Comparison of ENCODE assay signal across 8 mouse cellular contexts in the genomic region with DNA sequence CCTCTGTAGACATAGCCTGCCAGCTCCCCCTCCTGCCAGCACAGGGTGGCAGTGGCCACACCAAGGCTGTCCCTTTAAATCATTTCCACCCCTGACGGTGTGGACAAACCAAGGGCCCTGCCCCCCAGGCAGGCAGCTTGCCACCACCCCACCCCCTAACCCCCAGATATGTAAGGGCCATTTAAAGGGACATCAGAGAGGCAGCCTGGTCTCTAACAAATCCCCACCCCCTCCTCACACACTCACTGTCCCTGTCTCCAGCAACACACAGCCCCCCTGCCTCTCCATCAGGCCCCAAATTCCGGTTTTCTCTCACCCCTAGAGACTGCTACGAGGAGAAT. TPM values are rescaled to one million over a fixed set of nuclear protein-coding genes. Genes with fewer than 3 reads are reported as not detected.
DNase-seq lines count a peak whose midpoint lies in the region; ATAC-seq and TF ChIP-seq lines count a peak whose summit lies in the region.

No protein-coding gene starts in this region.

- 6% methylated on average over 3 of the region's 3 CpGs for WGBS in heart, adult 2 months
- WGBS in lung, embryonic 15.5 days: 2% methylated on average over 3 of the region's 3 CpGs
- 1% methylated on average over 3 of the region's 3 CpGs for WGBS in stomach, embryonic 14.5 days

- H3K4me3 ChIP-seq in cortical plate, adult 2 months (ENCODE audit: insufficient read depth, low read length): peak overlapping the region; percentile 68
- H3K4me3 ChIP-seq in heart, adult 2 months: peak overlapping the region; percentile 46
- peak overlapping the region; percentile 62 for H3K4me3 ChIP-seq in lung, embryonic 15.5 days
- peak overlapping the region; percentile 82 for H3K4me3 ChIP-seq in stomach, embryonic 14.5 days (ENCODE audit: low read depth, low read length)

- 0 out of 2 replicates have a peak, but pooled peaks have one; percentile 0 for ATAC-seq in lung, embryonic 15.5 days (ENCODE audit: borderline replicate concordance, extremely low read depth, low FRiP score, low TSS enrichment)
- 0 out of 2 replicates have a peak, but pooled peaks have one; percentile 1 for ATAC-seq in stomach, embryonic 14.5 days (ENCODE audit: insufficient number of reproducible peaks, insufficient read depth, low FRiP score, low read depth)
- no peak for ATAC-seq in granulocyte monocyte progenitor cell, adult 5-6 weeks (replicated peaks; ENCODE audit: poor library complexity, severe bottlenecking)

- no peaks in the 10 kb centered on the region for H3K27me3 ChIP-seq in heart, adult 2 months (ENCODE audit: control insufficient read depth, insufficient read depth, low read length)
- no peaks in the 10 kb centered on the region for H3K27me3 ChIP-seq in lung, embryonic 15.5 days
- no peaks in the 10 kb centered on the region for H3K27me3 ChIP-seq in stomach, embryonic 14.5 days (ENCODE audit: control insufficient read depth, insufficient read depth, low read length)

- intact Hi-C loops in heart, adult 2 months (cut with DNase I): loop anchor here (5.0 to 10.0 kb wide), 2 partner anchors 162 to 580 kb away; partner anchors contain the start of genes Gabarap and Phf23

- peak; percentile 62 for DNase-seq in urinary bladder, postnatal 14 days (ENCODE audit: low spot score)
- no peak for DNase-seq in urinary bladder, adult 2 months (ENCODE audit: low spot score)
- DNase-seq in heart, adult 2 months: peak; percentile 67 to 77
- DNase-seq in kidney, adult 18-20 months: peak; percentile 65

- H3K4me2 ChIP-seq in lung, embryonic 15.5 days: peak overlapping the region; percentile 72
- H3K4me2 ChIP-seq in stomach, embryonic 14.5 days (replicated peaks; ENCODE audit: low read depth, low read length): peak overlapping the region; percentile 99

- TF ChIP-seq CTCF in cortical plate, adult 2 months (IDR thresholded peaks at IDR 0.05; ENCODE audit: extremely low read depth, insufficient read depth, low read length): no peak
- peak; percentile 41 for TF ChIP-seq CTCF in heart, adult 2 months (IDR thresholded peaks at IDR 0.05)

- H3K79me2 ChIP-seq in heart, adult 2 months (replicated peaks; ENCODE audit: control insufficient read depth, insufficient read depth, low read length): no peaks in the 10 kb centered on the region

- H3K9ac ChIP-seq in heart, adult 2 months (ENCODE audit: low read depth, low read length): peak overlapping the region; percentile 72
- peak overlapping the region; percentile 81 for H3K9ac ChIP-seq in lung, embryonic 15.5 days
- H3K9ac ChIP-seq in stomach, embryonic 14.5 days (replicated peaks; ENCODE audit: low read depth, low read length): peak overlapping the region; percentile 90

- peak overlapping the region; percentile 49 for H3K27ac ChIP-seq in cortical plate, adult 2 months (ENCODE audit: insufficient read depth, low read length)
- H3K27ac ChIP-seq in heart, adult 2 months: peak overlapping the region; percentile 78
- H3K27ac ChIP-seq in lung, embryonic 15.5 days: peak overlapping the region; percentile 96
- peak overlapping the region; percentile 99 for H3K27ac ChIP-seq in stomach, embryonic 14.5 days (ENCODE audit: low read length)

- no peaks in the 10 kb centered on the region for H3K9me3 ChIP-seq in lung, embryonic 15.5 days
- no peaks in the 10 kb centered on the region for H3K9me3 ChIP-seq in stomach, embryonic 14.5 days (ENCODE audit: control insufficient read depth, low read depth, low read length)

- TF ChIP-seq EP300 in heart, adult 2 months (IDR thresholded peaks at IDR 0.05; ENCODE audit: insufficient read depth, low read depth, low read length): peak; percentile 83

- 0 out of 2 replicates have a peak, but pooled peaks have one; percentile 21 for TF ChIP-seq POLR2A in cortical plate, adult 2 months (IDR thresholded peaks at IDR 0.05; ENCODE audit: extremely low read depth, insufficient read depth, low read length)
- no peak for TF ChIP-seq POLR2A in heart, adult 2 months (IDR thresholded peaks at IDR 0.05; ENCODE audit: insufficient read depth, low read depth, low read length)

- peaks cover 5% of the 10 kb centered on the region; the same call in 1 of the 2 replicates for H3K4me1 ChIP-seq in cortical plate, adult 2 months (ENCODE audit: control insufficient read depth, insufficient read depth, low read length)
- peaks cover 17% of the 10 kb centered on the region for H3K4me1 ChIP-seq in heart, adult 2 months (ENCODE audit: control insufficient read depth, insufficient read depth, low read length)
- H3K4me1 ChIP-seq in lung, embryonic 15.5 days: peaks cover 57% of the 10 kb centered on the region
- H3K4me1 ChIP-seq in stomach, embryonic 14.5 days (ENCODE audit: control insufficient read depth, insufficient read depth, low read length): peaks cover 45% of the 10 kb centered on the region

- H3K36me3 ChIP-seq in heart, adult 2 months (ENCODE audit: control insufficient read depth, insufficient read depth, low read length): peaks cover 3% of the 10 kb centered on the region; the same call in 1 of the 2 replicates
- no peaks in the 10 kb centered on the region for H3K36me3 ChIP-seq in lung, embryonic 15.5 days
- H3K36me3 ChIP-seq in stomach, embryonic 14.5 days (ENCODE audit: control insufficient read depth, insufficient read depth, low read length): peaks cover 13% of the 10 kb centered on the region; the same call in 1 of the 2 replicates

RNA-seq across cellular contexts. Expression of gene Kdm6b, which starts 1.8 kb away (rescaled TPM):
- 3.3 and 10.7 TPM in 2 replicates for polyA plus RNA-seq in urinary bladder, adult 2 months (2012; rRNA removed)
- 5.0 and 5.3 TPM in 2 replicates for polyA plus RNA-seq in cortical plate, adult 2 months (2012; rRNA removed)
- 10 to 100 TPM; 19.7 to 27.8 TPM for total RNA-seq in heart, adult 2 months (2021)
- 6.5 and 8.6 TPM in 2 replicates for polyA plus RNA-seq in heart, adult 2 months (2012; rRNA removed)
- 22.7 and 23.4 TPM in 2 replicates for polyA plus RNA-seq in lung, embryonic 15.5 days (2015; fragmentation: Nextera tagmentation; extraction: Ambion mirVana)
- polyA plus RNA-seq in stomach, embryonic 14.5 days (2014; fragmentation: Nextera tagmentation; extraction: Ambion mirVana): 30.6 and 34.3 TPM in 2 replicates
- total RNA-seq in granulocyte monocyte progenitor cell, adult 5-6 weeks (2014; fragmentation: Nextera tagmentation): 12.1 and 14.4 TPM in 2 replicates
- 0.99 and 2.8 TPM in 2 replicates for total RNA-seq in granulocyte monocyte progenitor cell, adult 5-6 weeks (2017)

RNA-seq across cellular contexts. Expression of gene Tmem88, which starts 17.3 kb away (rescaled TPM):
- 11.5 and 11.6 TPM in 2 replicates for polyA plus RNA-seq in urinary bladder, adult 2 months (2012; rRNA removed)
- polyA plus RNA-seq in cortical plate, adult 2 months (2012; rRNA removed): 6.5 and 6.8 TPM in 2 replicates
- total RNA-seq in heart, adult 2 months (2021): 10 to 100 TPM; 20.4 to 21.4 TPM
- polyA plus RNA-seq in heart, adult 2 months (2012; rRNA removed): 61.4 and 66.4 TPM in 2 replicates
- polyA plus RNA-seq in lung, embryonic 15.5 days (2015; fragmentation: Nextera tagmentation; extraction: Ambion mirVana): 46.7 and 49.8 TPM in 2 replicates
- polyA plus RNA-seq in stomach, embryonic 14.5 days (2014; fragmentation: Nextera tagmentation; extraction: Ambion mirVana): 30.0 and 30.3 TPM in 2 replicates
- total RNA-seq in granulocyte monocyte progenitor cell, adult 5-6 weeks (2014; fragmentation: Nextera tagmentation): not detected in 2 replicates
- 0.56 TPM in 1 of 2 replicates, not detected in the other for total RNA-seq in granulocyte monocyte progenitor cell, adult 5-6 weeks (2017)

RNA-seq across cellular contexts. Expression of gene Cyb5d1, which starts 19.9 kb away (rescaled TPM):
- polyA plus RNA-seq in urinary bladder, adult 2 months (2012; rRNA removed): 43.0 and 48.0 TPM in 2 replicates
- 34.3 and 35.6 TPM in 2 replicates for polyA plus RNA-seq in cortical plate, adult 2 months (2012; rRNA removed)
- 10 to 100 TPM; 27.9 to 32.1 TPM for total RNA-seq in heart, adult 2 months (2021)
- polyA plus RNA-seq in heart, adult 2 months (2012; rRNA removed): 19.9 and 29.8 TPM in 2 replicates
- 28.4 and 31.5 TPM in 2 replicates for polyA plus RNA-seq in lung, embryonic 15.5 days (2015; fragmentation: Nextera tagmentation; extraction: Ambion mirVana)
- 15.0 and 23.5 TPM in 2 replicates for polyA plus RNA-seq in stomach, embryonic 14.5 days (2014; fragmentation: Nextera tagmentation; extraction: Ambion mirVana)
- 22.8 and 25.2 TPM in 2 replicates for total RNA-seq in granulocyte monocyte progenitor cell, adult 5-6 weeks (2014; fragmentation: Nextera tagmentation)
- 32.7 and 38.2 TPM in 2 replicates for total RNA-seq in granulocyte monocyte progenitor cell, adult 5-6 weeks (2017)

RNA-seq across cellular contexts. Expression of gene Naa38, which starts 20.0 kb away (rescaled TPM):
- polyA plus RNA-seq in urinary bladder, adult 2 months (2012; rRNA removed): 143 and 188 TPM in 2 replicates
- polyA plus RNA-seq in cortical plate, adult 2 months (2012; rRNA removed): 215 and 222 TPM in 2 replicates
- total RNA-seq in heart, adult 2 months (2021): 100 to 1,000 TPM; 102 to 113 TPM
- polyA plus RNA-seq in heart, adult 2 months (2012; rRNA removed): 128 and 145 TPM in 2 replicates
- 151 and 168 TPM in 2 replicates for polyA plus RNA-seq in lung, embryonic 15.5 days (2015; fragmentation: Nextera tagmentation; extraction: Ambion mirVana)
- 158 and 177 TPM in 2 replicates for polyA plus RNA-seq in stomach, embryonic 14.5 days (2014; fragmentation: Nextera tagmentation; extraction: Ambion mirVana)
- 164 and 170 TPM in 2 replicates for total RNA-seq in granulocyte monocyte progenitor cell, adult 5-6 weeks (2014; fragmentation: Nextera tagmentation)
- 112 and 181 TPM in 2 replicates for total RNA-seq in granulocyte monocyte progenitor cell, adult 5-6 weeks (2017)

RNA-seq across cellular contexts. Expression of gene Chd3, which starts 46.1 kb away (rescaled TPM):
- polyA plus RNA-seq in urinary bladder, adult 2 months (2012; rRNA removed): 85.5 and 132 TPM in 2 replicates
- polyA plus RNA-seq in cortical plate, adult 2 months (2012; rRNA removed): 242 and 274 TPM in 2 replicates
- 10 to 100 TPM; 18.3 to 20.2 TPM for total RNA-seq in heart, adult 2 months (2021)
- polyA plus RNA-seq in heart, adult 2 months (2012; rRNA removed): 20.3 and 22.2 TPM in 2 replicates
- polyA plus RNA-seq in lung, embryonic 15.5 days (2015; fragmentation: Nextera tagmentation; extraction: Ambion mirVana): 56.7 and 59.4 TPM in 2 replicates
- 85.3 and 87.4 TPM in 2 replicates for polyA plus RNA-seq in stomach, embryonic 14.5 days (2014; fragmentation: Nextera tagmentation; extraction: Ambion mirVana)
- 37.0 and 59.8 TPM in 2 replicates for total RNA-seq in granulocyte monocyte progenitor cell, adult 5-6 weeks (2014; fragmentation: Nextera tagmentation)
- 26.9 and 37.7 TPM in 2 replicates for total RNA-seq in granulocyte monocyte progenitor cell, adult 5-6 weeks (2017)

Comparison
In these comparisons a context has a peak if more than half of its experiments do, and no peak if none do; other contexts are left out.
1. H3K27ac ChIP-seq: peak in every context shown above with its lines; median percentile 99 in stomach, embryonic 14.5 days; 96 in lung, embryonic 15.5 days; 78 in heart, adult 2 months; 49 in cortical plate, adult 2 months.